Mouse (Mus musculus) myocyte (in vitro differentiated cells): ENCODE measurements around the gene Ccdc182. TPM values are rescaled to one million over a fixed set of nuclear protein-coding genes. Genes with fewer than 3 reads are reported as not detected.

Experiments
- H3K27me3 ChIP-seq: one replicate; pipeline ENCODE4 v1.6.1; 2011; ENCODE audit not compliant: control insufficient read depth, insufficient read depth, insufficient read length
- H3K36me3 ChIP-seq: one replicate; pipeline ENCODE4 v1.6.1; 2011; ENCODE audit not compliant: control insufficient read depth, insufficient read depth
- H3K4me2 ChIP-seq: one replicate; pipeline ENCODE4 v1.6.1; 2011; ENCODE audit warnings: low read depth, control low read depth
- H3K4me3 ChIP-seq: one replicate; pipeline ENCODE4 v1.5.1; 2011; ENCODE audit warnings: mild to moderate bottlenecking, control low read depth, moderate library complexity
- H3K79me2 ChIP-seq: one replicate; pipeline ENCODE4 v1.6.1; 2011; ENCODE audit not compliant: control insufficient read depth, insufficient read depth
- H3ac ChIP-seq: one replicate; pipeline ENCODE4 v1.6.1; 2011; ENCODE audit not compliant: control insufficient read depth, insufficient read length
- CEBPB ChIP-seq: IDR thresholded peaks from 2 replicates; pipeline ENCODE4 v1.6.1; 2011; ENCODE audit warnings: mild to moderate bottlenecking, moderate library complexity; ENCODE audit not compliant: poor library complexity, insufficient read depth, severe bottlenecking
- E2F4 ChIP-seq: IDR thresholded peaks from one replicate; pipeline ENCODE4 v1.6.1; 2011; ENCODE audit warnings: mild to moderate bottlenecking, control low read depth, moderate library complexity; ENCODE audit not compliant: insufficient read depth
- MAX ChIP-seq: IDR thresholded peaks from one replicate; pipeline ENCODE4 v1.6.1; 2011; ENCODE audit warnings: low read depth, mild to moderate bottlenecking, control low read depth
- MYOD1 ChIP-seq, 3 experiments: IDR thresholded peaks; one replicate each; pipeline ENCODE4 v1.6.1; 2011; ENCODE audit warnings: control low read depth in 2 of 3, low read depth in 2 of 3, mild to moderate bottlenecking in 2 of 3, moderate library complexity in 1 of 3; ENCODE audit not compliant: insufficient read length in 2 of 3, control insufficient read depth in 1 of 3
- MYOG ChIP-seq, 3 experiments: IDR thresholded peaks; one replicate each; pipeline ENCODE4 v1.6.1; 2011; ENCODE audit warnings: control low read depth in 2 of 3, low read depth in 2 of 3, mild to moderate bottlenecking in 2 of 3; ENCODE audit not compliant: insufficient read length in 2 of 3, control insufficient read depth in 1 of 3, insufficient read depth in 1 of 3
- POLR2A ChIP-seq: IDR thresholded peaks from one replicate; pipeline ENCODE4 v1.6.1; 2011; ENCODE audit warnings: low read depth, mild to moderate bottlenecking, control low read depth, moderate library complexity; ENCODE audit not compliant: insufficient read length
- POLR2AphosphoS2 ChIP-seq: IDR thresholded peaks from one replicate; pipeline ENCODE4 v1.6.1; 2011; ENCODE audit warnings: low read depth, control low read depth; ENCODE audit not compliant: insufficient read length
- REST ChIP-seq: IDR thresholded peaks from one replicate; pipeline ENCODE4 v1.6.1; 2011; ENCODE audit warnings: mild to moderate bottlenecking, control low read depth, moderate library complexity; ENCODE audit not compliant: insufficient read depth, insufficient read length
- SRF ChIP-seq: IDR thresholded peaks from one replicate; pipeline ENCODE4 v1.6.1; 2011; ENCODE audit warnings: low read depth; ENCODE audit not compliant: control insufficient read depth, insufficient read length
- TCF12 ChIP-seq: IDR thresholded peaks from one replicate; pipeline ENCODE4 v1.6.1; 2011; ENCODE audit warnings: mild to moderate bottlenecking, control low read depth; ENCODE audit not compliant: poor library complexity, insufficient read depth, severe bottlenecking
- TCF3 ChIP-seq: IDR thresholded peaks from one replicate; pipeline ENCODE4 v1.6.1; 2011; ENCODE audit warnings: low read depth, control low read depth; ENCODE audit not compliant: insufficient read length
- USF1 ChIP-seq: IDR thresholded peaks from one replicate; pipeline ENCODE4 v1.6.1; 2011; ENCODE audit warnings: low read depth, mild to moderate bottlenecking, control low read depth, moderate library complexity
- polyA plus RNA-seq: library from polyadenylated mRNA; unstranded; fragments of >200 nt; fragmentation: generic; extraction: Trizol; gene quantifications from one replicate; pipeline ENCODE4 v1.2.1, GENCODE M21; 2012; ENCODE audit warnings: missing spikeins

The Ccdc182 gene
- polyA plus RNA-seq, 1 experiment: not detected

DNA sequence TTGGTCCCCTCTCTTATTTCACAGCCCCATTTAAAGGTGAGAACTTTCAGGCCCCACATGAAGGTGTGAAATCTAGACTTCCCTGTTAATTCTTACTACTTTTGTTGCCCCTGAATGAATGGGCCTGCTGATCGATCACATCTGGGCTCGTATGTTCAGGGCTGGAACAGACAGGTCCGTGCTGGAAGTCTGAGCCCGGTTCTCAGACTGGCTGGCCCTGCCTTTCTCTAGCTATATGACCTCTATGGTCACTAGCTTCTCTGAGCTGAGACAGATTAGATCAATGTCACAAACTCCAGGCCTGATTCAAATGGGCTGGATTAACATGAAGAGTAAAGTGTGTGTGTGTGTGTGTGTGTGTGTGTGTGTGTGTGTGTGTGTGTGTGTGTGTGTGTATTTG lies 14.9 kb upstream of the Ccdc182 start:
- TF ChIP-seq REST (no peak), E2F4 (no peak)
- Histone ChIP-seq H3K4me2 (no peak overlapping the region), H3K79me2 (no peaks in the 10 kb centered on the region), H3ac (no peak overlapping the region), H3K36me3 (no peaks in the 10 kb centered on the region), H3K27me3 (no peaks in the 10 kb centered on the region), H3K4me3 (no peak overlapping the region)

DNA sequence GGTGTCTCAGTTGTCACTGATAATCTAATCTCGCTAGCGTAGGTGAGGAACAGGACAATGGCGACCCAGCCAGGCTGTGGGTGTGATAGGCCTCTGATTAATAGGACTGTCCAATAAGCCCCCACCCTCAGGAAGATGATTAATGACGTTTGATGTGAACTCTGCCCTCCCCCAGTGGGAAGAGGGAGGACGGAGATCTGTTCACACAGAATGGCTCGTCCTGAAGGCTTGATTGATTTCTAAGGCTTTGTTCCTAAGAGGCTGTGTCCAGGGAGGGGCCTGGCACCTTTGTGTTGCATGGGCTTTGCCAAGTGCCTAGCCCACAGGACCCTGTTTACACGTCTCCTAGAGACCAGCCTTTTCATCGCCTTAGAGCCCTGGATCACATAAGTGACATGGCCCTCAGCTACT lies 13.4 kb upstream of the Ccdc182 start:
- TF ChIP-seq MYOG (IDR thresholded peaks at IDR 0.05; ENCODE audit: control insufficient read depth in 1 of 3, insufficient read depth in 1 of 3, insufficient read length in 2 of 3, low read depth in 2 of 3) (no peak), REST (no peak), TCF3 (no peak), MYOD1 (IDR thresholded peaks at IDR 0.05; ENCODE audit: control insufficient read depth in 1 of 3, insufficient read length in 2 of 3, low read depth in 2 of 3) (no peak), CEBPB (no peak), SRF (no peak), TCF12 (no peak), USF1 (no peak), E2F4 (no peak), POLR2AphosphoS2 (no peak), MAX (no peak), POLR2A (no peak)
- Histone ChIP-seq H3K27me3 (no peaks in the 10 kb centered on the region), H3K79me2 (no peaks in the 10 kb centered on the region), H3K36me3 (no peaks in the 10 kb centered on the region), H3ac (no peak overlapping the region), H3K4me2 (no peak overlapping the region), H3K4me3 (no peak overlapping the region)

DNA sequence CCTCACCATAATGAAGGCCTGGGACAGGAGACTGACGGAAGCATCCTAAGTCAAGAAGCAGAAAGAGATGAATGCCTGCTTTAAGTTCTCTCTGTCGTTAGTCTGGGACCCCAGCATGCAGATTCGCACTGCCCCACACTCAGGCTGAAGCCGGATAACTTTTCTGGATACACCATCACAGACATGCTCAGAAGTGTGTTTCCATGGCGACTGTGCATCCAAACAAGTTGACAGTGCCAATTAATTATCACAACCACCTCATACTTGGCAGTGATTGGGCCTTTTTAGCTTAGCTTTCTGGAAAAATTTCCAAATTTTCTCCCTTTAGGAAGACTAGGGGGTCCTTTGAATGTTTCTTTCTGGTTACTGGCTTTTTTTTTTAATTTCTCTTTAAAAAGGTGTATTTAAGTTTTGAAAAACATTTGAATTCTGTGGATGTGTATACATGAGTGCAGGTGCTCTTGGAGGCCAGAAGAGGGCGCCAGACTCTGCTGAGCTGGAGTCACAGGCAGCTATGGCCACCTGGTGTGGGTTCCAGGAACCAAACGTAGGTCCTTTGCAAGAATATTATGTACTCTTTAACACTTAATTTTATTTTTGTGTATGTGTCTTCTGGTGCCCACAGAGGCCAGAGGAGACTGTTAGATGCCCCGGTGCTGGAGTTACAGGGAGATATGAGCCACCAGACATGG lies 12.3 kb upstream of the Ccdc182 start:
- Histone ChIP-seq H3K79me2 (no peaks in the 10 kb centered on the region), H3ac (no peak overlapping the region), H3K27me3 (no peaks in the 10 kb centered on the region), H3K4me2 (no peak overlapping the region), H3K36me3 (no peaks in the 10 kb centered on the region), H3K4me3 (no peak overlapping the region)
- TF ChIP-seq CEBPB (no peak), MYOG (IDR thresholded peaks at IDR 0.05; ENCODE audit: control insufficient read depth in 1 of 3, insufficient read depth in 1 of 3, insufficient read length in 2 of 3, low read depth in 2 of 3) (no peak), USF1 (no peak), POLR2A (no peak), MYOD1 (IDR thresholded peaks at IDR 0.05; ENCODE audit: control insufficient read depth in 1 of 3, insufficient read length in 2 of 3, low read depth in 2 of 3) (no peak), TCF3 (no peak), SRF (no peak), POLR2AphosphoS2 (no peak), REST (no peak), TCF12 (no peak), E2F4 (no peak), MAX (no peak)

DNA sequence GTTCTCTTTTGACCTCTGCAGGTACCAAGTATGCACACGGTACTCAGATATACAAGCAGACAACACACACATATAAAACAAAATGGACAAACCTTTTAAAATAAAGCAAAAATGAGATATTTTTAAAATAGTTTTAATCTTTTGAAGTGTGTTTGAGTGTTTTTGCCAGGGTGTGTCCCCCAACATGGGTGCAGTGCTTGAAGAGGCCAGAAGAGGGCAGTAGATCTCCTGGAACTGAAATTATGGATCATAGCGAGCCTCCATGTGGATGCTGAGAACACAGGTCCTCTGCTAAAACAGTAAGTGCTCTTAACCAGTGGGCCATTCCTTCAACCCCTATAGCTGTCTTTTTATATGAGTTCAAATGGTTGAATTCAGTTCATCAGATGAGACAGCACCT lies 11.3 kb upstream of the Ccdc182 start:
- no peak for TF ChIP-seq USF1
- TF ChIP-seq MYOD1 (IDR thresholded peaks at IDR 0.05; ENCODE audit: control insufficient read depth in 1 of 3, insufficient read length in 2 of 3, low read depth in 2 of 3): no peak
- no peak for TF ChIP-seq CEBPB
- TF ChIP-seq SRF: no peak
- TF ChIP-seq MYOG (IDR thresholded peaks at IDR 0.05; ENCODE audit: control insufficient read depth in 1 of 3, insufficient read depth in 1 of 3, insufficient read length in 2 of 3, low read depth in 2 of 3): no peak
- no peak for TF ChIP-seq E2F4
- TF ChIP-seq REST: no peak
- TF ChIP-seq MAX: no peak
- TF ChIP-seq TCF3: no peak
- TF ChIP-seq POLR2AphosphoS2: no peak
- no peak for TF ChIP-seq TCF12
- TF ChIP-seq POLR2A: no peak
- no peaks in the 10 kb centered on the region for H3K27me3 ChIP-seq
- H3K4me2 ChIP-seq: no peak overlapping the region
- no peaks in the 10 kb centered on the region for H3K79me2 ChIP-seq
- H3ac ChIP-seq: no peak overlapping the region
- H3K4me3 ChIP-seq: no peak overlapping the region
- no peaks in the 10 kb centered on the region for H3K36me3 ChIP-seq

DNA sequence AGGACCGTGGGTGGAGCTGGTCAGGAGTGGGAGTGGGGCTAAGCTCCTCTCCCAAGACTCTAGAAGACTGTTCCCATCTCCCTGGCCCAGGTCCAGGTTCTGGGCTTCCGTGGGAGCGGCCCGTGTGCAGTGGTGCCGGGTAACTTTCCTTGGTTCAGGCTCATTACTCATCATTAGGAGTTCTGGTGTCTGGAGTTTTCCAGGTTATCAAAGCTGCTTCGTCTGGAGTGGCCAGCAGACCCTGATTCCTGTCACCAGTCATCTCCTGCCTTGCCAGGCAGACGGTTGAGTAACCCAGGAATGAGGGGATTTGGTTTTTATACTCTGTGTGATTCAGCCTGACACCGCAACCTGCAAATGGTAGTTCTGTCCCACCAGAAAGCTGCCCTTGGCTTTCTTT lies 7.8 kb upstream of the Ccdc182 start:
- Histone ChIP-seq H3ac (no peak overlapping the region), H3K4me3 (no peak overlapping the region), H3K79me2 (no peaks in the 10 kb centered on the region), H3K4me2 (peak overlapping the region; percentile 67), H3K36me3 (no peaks in the 10 kb centered on the region), H3K27me3 (no peaks in the 10 kb centered on the region)
- TF ChIP-seq SRF: no peak
- no peak for TF ChIP-seq CEBPB
- TF ChIP-seq MYOD1 (IDR thresholded peaks at IDR 0.05; ENCODE audit: control insufficient read depth in 1 of 3, insufficient read length in 2 of 3, low read depth in 2 of 3): no peak
- no peak for TF ChIP-seq POLR2AphosphoS2
- TF ChIP-seq MAX: no peak
- no peak for TF ChIP-seq POLR2A
- TF ChIP-seq E2F4: no peak
- TF ChIP-seq USF1: no peak
- no peak for TF ChIP-seq REST
- TF ChIP-seq TCF3: no peak
- TF ChIP-seq MYOG (IDR thresholded peaks at IDR 0.05; ENCODE audit: control insufficient read depth in 1 of 3, insufficient read depth in 1 of 3, insufficient read length in 2 of 3, low read depth in 2 of 3): no peak
- no peak for TF ChIP-seq TCF12
